Mouse (Mus musculus) olfactory bulb, adult 2 months (tissue): ENCODE data around the gene Surf6.

Experiments
- CTCF ChIP-seq: fragments of 200-500 bp; IDR thresholded peaks from 2 replicates; pipeline ENCODE4 v1.5.1; 2012; ENCODE audit warnings: low read depth, mild to moderate bottlenecking, low read length, moderate library complexity; ENCODE audit not compliant: insufficient read depth
- POLR2A ChIP-seq: fragments of 200-500 bp; IDR thresholded peaks from 2 replicates; pipeline ENCODE4 v1.6.1; 2012; ENCODE audit warnings: mild to moderate bottlenecking, low read depth, low read length, moderate library complexity; ENCODE audit not compliant: insufficient read depth

DNA sequence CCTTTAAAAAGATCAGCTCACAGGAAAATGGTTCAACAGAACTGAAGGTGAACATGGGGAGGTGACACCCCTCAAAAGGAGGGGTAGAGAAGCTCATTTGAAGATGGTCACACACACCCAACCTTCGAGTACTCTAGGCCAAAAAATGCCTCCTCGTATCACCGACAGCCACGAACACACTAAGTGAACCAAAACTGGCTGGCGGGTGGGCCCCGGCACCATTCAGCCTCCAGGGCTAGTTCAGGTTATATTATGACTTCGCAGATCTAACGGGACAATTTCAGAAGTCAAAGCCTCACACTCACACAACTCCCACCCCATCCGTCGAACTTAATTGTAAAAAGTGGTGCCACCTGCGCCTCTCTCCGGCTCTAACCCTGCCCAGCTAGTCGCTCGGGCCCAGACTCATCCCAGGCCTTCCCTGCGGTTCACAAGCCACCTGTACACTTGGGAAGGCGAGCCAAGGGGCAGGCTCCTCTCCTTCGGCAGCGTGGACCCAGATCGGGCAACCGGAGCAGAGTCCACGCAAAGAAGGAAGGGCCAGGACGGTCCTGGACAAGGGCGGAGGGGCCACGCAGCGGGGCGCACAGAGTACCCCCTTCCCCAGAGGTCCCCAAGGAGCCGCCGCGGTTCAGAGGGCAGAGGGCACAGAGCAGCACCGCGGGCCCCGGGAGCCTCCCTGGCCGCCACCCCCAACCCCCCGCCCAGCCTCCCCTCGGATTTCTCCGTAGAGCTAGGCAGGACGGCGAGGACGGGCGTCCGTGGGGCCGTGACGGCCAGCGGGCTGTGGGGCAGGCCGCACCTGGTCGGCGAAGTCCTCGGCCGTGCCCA, 30.0 kb upstream of the Surf6 start:
- TF ChIP-seq CTCF (no peak), POLR2A (no peak)
